Mouse (Mus musculus): ENCODE data around the gene Zfpl1.
"Not testable (repeated sequence)": the region's sequence is repeated elsewhere in the genome, so short reads cannot be mapped to it uniquely, and the experiment has no call there.

Gene Zfpl1

GRCm38 (mm10) chr19:6084478-6085248 lies at the start of gene Zfpl1, which contains the start of gene Cdca5:
Zfpl1 (minus strand) TSS chr19:6084956.
Cdca5 (plus strand) TSS chr19:6084983.
- peak; percentile 98 for DNase-seq (ENCODE audit: low read depth, low spot score)

DNA sequence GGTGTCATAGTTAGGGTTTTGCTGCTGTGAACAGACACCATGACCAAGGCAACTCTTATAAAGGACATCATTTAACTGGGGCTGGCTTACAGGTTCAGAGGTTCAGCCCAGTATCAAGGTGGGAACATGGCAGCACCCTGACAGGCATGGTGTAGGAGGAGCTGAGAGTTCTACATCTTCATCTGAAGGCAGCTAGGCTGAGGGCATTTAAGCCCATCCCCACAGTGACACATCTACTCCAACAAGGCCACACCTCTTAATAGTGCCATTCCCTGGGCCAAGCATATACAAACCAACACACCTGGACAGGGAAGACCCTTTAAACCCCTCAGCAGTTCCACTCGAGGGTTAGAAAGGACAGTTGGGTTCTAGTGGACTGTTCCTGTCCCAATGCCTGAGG lies 48.4 kb upstream of the Zfpl1 start:
- DNase-seq (ENCODE audit: low read depth, low spot score), result not testable (repeated sequence)

DNA sequence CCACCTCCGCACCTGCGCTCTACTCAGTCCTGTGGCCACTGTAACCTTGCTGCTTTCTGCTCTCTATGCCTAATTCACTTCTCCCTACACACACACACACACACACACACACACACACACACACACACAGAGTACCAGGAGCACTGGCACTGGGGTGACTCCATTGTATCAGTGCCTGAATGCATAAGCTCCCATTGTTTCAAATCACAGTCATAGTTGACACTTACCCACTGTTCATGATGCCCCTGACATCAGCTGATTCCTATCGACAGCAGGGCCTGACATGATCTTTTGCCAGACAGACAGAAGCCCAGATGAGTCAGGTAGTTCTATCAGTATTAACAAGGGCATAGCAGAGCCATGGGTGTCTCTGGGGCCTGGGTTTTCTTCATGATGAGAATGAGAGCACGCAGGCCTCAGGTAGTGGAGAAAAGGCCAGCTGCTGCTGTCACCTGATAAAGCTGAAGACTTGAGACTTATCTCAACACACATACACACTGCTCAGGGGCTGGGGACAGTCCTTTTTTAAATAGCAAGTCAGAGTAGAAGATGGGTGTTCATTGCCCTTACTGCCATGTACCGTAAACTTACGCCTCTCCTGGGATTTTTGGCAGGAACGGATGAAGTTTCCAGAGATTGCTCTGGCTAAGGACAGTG lies 47.5 kb upstream of the Zfpl1 start:
- no peak for DNase-seq (ENCODE audit: low read depth, low spot score)

- DNase-seq (ENCODE audit: low read depth, low spot score), result not testable (repeated sequence)
These were observed 45.8 kb upstream of the Zfpl1 start for GRCm38 (mm10) chr19:6130414-6131128.

DNA sequence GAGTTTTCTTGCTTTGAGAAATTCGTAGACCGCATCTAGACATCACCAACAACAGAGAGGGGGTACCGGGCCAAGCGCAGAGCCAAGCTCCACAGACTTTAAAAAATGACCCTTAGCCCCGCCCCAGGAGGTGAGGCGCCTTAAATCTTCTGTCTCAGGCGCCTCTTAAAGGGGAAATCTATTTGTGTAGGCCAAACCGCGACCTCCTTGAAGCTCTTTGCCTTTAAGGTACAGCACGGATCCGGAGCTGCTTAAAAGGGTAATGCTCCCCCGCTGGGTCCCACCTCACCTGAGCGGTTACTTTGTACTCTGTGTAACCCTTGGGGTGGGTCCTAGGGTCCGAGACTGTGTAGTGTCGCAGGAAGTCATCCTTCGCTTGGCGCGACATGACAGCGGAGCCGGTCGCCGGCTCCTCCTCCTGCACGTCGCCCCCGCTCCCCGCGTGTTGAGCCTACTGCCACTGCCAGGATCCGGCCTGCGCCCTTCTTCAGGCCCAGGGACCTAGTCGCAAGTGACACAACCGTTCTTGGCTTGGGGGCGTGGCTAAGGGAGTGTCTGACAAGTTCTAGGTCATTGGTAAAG lies 43.1 kb upstream of the Zfpl1 start, which contains the start of gene Snx15:
Gene Snx15 (minus strand): TSS at position 545 of the 582 bp plus-strand sequence.
- peak; percentile 90 for DNase-seq (ENCODE audit: low read depth, low spot score)

- no peak for DNase-seq (ENCODE audit: low read depth, low spot score)
These were observed 42.2 kb upstream of the Zfpl1 start for GRCm38 (mm10) chr19:6126789-6127580.

DNA sequence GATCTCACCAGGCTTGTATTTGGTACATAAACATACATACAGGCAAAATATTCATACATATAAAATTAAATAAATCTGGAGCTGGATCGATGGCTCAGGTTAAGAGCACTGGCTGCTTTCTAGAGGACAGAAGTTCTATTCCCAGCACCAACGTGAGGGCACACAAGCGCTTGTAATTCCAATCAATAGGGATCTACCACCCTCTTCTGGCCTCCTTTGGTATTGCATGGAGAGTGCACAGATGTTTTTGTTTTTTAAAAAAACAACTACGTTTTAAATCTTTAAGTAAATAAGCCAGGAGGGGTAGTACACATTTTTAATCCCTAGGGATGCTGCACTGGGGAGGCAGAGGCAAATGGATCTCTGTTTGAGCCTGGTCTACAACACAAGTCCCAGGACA lies 41.5 kb upstream of the Zfpl1 start:
- DNase-seq (ENCODE audit: low read depth, low spot score), result peak; percentile 34

DNA sequence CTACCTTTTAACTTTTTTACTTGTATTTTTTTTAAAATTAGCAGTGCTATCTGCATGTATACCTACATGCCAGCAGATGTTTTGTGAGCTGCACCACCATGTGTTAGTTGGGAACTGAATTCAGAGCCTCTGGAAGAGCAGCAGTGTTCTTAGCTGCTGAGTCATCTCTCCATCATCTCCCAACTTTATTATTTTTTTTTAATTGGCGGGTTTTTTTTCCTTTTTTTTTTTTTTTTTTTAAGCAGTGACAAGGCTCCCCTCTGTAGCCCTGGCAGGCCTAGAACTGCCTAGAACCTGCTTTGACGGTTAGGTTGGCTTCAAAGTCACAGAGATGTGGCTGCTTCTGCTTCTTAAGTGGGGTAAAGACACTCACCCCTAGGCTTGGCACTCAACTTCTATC lies 40.1 kb upstream of the Zfpl1 start:
- no peak for DNase-seq (ENCODE audit: low read depth, low spot score)

GRCm38 (mm10) chr19:6123330-6123729 lies 38.6 kb upstream of the Zfpl1 start:
- DNase-seq (ENCODE audit: low read depth, low spot score), result no peak

- DNase-seq (ENCODE audit: low read depth, low spot score), result no peak
These were observed 37.0 kb upstream of the Zfpl1 start for GRCm38 (mm10) chr19:6121761-6122160.

DNA sequence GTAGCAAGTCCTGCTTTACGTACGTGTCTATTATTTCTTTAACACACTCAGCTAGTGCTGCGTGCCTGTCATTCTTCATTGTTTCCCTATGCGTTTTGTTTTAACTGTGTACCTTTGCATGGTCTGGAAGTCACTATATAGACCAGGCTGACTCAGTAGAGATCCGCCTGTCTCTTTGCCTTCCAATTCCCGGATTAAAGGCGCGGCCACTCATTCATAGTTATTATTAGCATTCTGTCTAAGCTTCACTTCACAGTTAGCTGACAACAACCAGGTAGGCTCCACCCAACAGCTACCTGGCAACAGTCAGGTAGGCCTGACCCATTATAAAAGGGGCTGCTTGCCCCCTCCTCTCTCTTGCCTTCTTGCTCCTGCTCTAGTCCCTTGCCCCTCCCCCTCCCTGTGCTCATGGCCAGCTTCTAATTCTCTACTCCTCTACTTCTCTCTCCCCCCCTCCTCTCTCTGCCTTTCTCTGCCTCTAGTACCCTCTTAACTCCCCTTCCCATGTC lies 34.0 kb upstream of the Zfpl1 start:
- no peak for DNase-seq (ENCODE audit: low read depth, low spot score)

GRCm38 (mm10) chr19:6117986-6118676 lies 33.4 kb upstream of the Zfpl1 start, which contains the start of gene Sac3d1:
Sac3d1 (minus strand) TSS chr19:6118650.
- peak; percentile 82 for DNase-seq (ENCODE audit: low read depth, low spot score)

GRCm38 (mm10) chr19:6117346-6117985 lies 32.7 kb upstream of the Zfpl1 start:
- no peak for DNase-seq (ENCODE audit: low read depth, low spot score)

DNA sequence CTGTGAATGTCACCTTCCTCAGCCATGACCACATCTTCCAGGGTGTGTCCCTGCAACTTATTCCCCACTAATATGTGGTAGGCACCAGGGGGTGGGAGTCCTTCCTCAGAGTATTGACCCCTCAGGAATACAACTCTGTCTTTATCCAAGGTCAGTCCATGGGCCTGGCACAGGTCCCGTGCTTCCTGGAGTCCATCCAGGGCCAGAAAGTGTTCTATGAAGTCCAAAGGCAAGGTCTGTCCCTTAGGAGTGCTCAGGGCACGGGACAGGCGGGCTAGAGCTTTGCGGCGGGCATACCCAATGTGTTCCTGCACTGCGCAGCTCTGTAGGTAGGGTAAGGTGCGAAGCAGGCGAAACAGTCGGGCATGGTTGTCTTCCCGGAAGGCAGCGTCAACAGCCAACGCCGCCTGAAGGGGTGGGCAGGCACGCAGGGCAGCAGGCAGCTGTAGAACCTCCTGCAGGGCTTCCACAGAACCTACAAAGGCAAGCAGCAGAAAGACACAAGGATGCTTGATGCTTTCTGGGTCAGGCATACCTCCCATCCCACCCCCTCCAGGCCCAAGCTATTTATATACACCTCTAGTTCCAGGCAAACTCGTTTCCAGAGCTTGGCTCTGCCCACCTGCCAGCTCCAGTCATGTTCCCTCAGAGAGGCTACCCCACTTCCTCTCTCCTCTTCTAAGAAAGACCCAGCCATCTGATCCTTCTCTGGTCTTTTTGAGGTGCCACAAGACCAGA lies 31.5 kb upstream of the Zfpl1 start:
- DNase-seq (ENCODE audit: low read depth, low spot score), result no peak

- DNase-seq (ENCODE audit: low read depth, low spot score), result no peak
These were observed 28.4 kb upstream of the Zfpl1 start for GRCm38 (mm10) chr19:6113116-6113515.

GRCm38 (mm10) chr19:6105586-6105985 lies 20.8 kb upstream of the Zfpl1 start, which contains the start of gene Naaladl1:
Naaladl1 (plus strand) TSS chr19:6105782.
- DNase-seq (ENCODE audit: low read depth, low spot score), result no peak

GRCm38 (mm10) chr19:6104476-6104875 lies 19.7 kb upstream of the Zfpl1 start:
- no peak for DNase-seq (ENCODE audit: low read depth, low spot score)

DNA sequence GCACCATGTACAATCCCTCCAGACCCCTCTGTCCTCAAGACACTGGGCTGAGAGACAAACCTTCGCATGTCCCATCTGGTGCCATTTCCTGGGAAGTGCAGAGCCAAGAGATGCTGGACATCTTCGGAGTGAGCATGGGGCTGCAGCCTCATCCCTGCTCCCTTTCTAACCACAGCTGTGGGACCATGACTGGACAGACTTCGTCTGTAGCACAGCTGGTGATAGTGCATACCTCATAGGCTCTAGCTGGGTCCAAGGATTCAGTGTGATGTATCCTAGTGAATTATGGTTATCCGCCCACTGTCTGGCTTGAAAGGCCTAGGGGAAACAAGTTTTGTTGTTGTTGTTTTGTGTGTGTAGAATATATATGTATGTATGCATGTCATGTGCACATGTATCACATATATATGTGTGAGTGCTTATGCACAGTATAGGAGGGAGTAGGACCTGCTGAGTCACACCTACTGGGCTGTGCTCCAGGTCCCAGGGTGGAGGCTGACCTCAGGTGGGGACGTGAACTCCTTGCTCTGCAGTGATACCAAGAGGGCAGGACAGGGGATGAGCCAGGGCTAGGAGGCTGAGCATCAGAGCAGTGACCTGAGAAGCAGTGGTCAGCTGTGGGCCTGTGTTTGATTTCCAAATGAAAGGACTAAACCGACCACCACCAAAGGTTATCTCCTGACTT lies 17.6 kb upstream of the Zfpl1 start:
- DNase-seq (ENCODE audit: low read depth, low spot score), result no peak
